Mouse (Mus musculus) thymus, adult 2 months (tissue): Measurements from ENCODE around the gene Ttc5.

Experiments
- CTCF ChIP-seq: fragments of 200-500 bp; IDR thresholded peaks from 2 replicates; pipeline ENCODE4 v1.5.1; 2012; ENCODE audit warnings: mild to moderate bottlenecking, control low read depth, low read length, moderate library complexity, borderline replicate concordance; ENCODE audit not compliant: control insufficient read depth, poor library complexity, insufficient read depth; ENCODE audit errors: extremely low read depth
- POLR2A ChIP-seq: fragments of 200-500 bp; IDR thresholded peaks from 2 replicates; pipeline ENCODE4 v1.6.1; 2012; ENCODE audit warnings: mild to moderate bottlenecking, low read length, control low read depth, moderate library complexity; ENCODE audit not compliant: control insufficient read depth, poor library complexity, insufficient read depth; ENCODE audit errors: extremely low read depth

- TF ChIP-seq CTCF: no peak
- no peak for TF ChIP-seq POLR2A
Observed at GRCm38 (mm10) chr14:50771342-50771741, 14.0 kb downstream of the Ttc5 start.
